In genomic region chr1:39089875-39090274, GRCm38 (mm10) we compare ENCODE assay signal across 13 mouse cellular contexts.
DNase-seq lines count a peak whose midpoint lies in the region; ATAC-seq lines count a peak whose summit lies in the region.
"Had no signal": no experiment of that assay in that cellular context is flagged by ENCODE, and none has a peak within 500 bp of the region (broad histone marks: within the 10 kb centered on the region; RNA-seq: fewer than 3 reads in every experiment).

No protein-coding gene starts in this region.

- 81% methylated on average over 9 of the region's 9 CpGs for WGBS in embryonic facial prominence, embryonic 10.5 days
- WGBS in macrophage (ENCODE audit: missing documents), result 9% methylated on average over 9 of the region's 9 CpGs

- no peaks in the 10 kb centered on the region for H3K36me3 ChIP-seq in embryonic facial prominence, embryonic 10.5 days (replicated peaks)
- no peaks in the 10 kb centered on the region for H3K36me3 ChIP-seq in macrophage (ENCODE audit: inconsistent target)

- no peaks in the 10 kb centered on the region for H3K27me3 ChIP-seq in embryonic facial prominence, embryonic 10.5 days (replicated peaks; ENCODE audit: low read depth, poor library complexity, severe bottlenecking)

- no peaks in the 10 kb centered on the region for H3K79me2 ChIP-seq in macrophage (ENCODE audit: inconsistent target)

- DNase-seq in frontal cortex, postnatal 25 days (ENCODE audit: low spot score in 2 of 2), result no peak
- peak; percentile 32 for DNase-seq in CD4-positive helper T cell, adult 2 months (ENCODE audit: low read depth, low spot score)
- DNase-seq in embryonic facial prominence, embryonic 10.5 days (ENCODE audit: low spot score), result peak; percentile 3
- no peak for DNase-seq in kidney, adult 8-10 months
- DNase-seq in kidney, postnatal 36 days, result no peak
- no peak for DNase-seq in adrenal gland, adult 18-20 months (ENCODE audit: low spot score in 2 of 2)
- DNase-seq: cerebellum, postnatal 36 days; spleen, adult 18-20 months had no signal

- no peaks in the 10 kb centered on the region for H3K4me1 ChIP-seq in embryonic facial prominence, embryonic 10.5 days

- no peak overlapping the region for H3K4me3 ChIP-seq in embryonic facial prominence, embryonic 10.5 days
- no peak overlapping the region for H3K4me3 ChIP-seq in macrophage (ENCODE audit: inconsistent target)
- H3K4me3 ChIP-seq: erythroblast, embryonic 14.5 days had no signal

- H3K27ac ChIP-seq in embryonic facial prominence, embryonic 10.5 days (replicated peaks), result no peak overlapping the region
- peak overlapping the region; percentile 51 for H3K27ac ChIP-seq in macrophage
- H3K27ac ChIP-seq: liver, embryonic 14.5 days had no signal

- peak; percentile 51 for ATAC-seq in frontal cortex, adult (ENCODE audit: low TSS enrichment)
- ATAC-seq: intestine, embryonic 16.5 days had no signal

- H3K9me3 ChIP-seq in embryonic facial prominence, embryonic 10.5 days, result no peaks in the 10 kb centered on the region

Comparison
In these comparisons a context has a peak if more than half of its experiments do, and no peak if none do; other contexts are left out.
1. DNase-seq: peak in CD4-positive helper T cell, adult 2 months (single experiment) and embryonic facial prominence, embryonic 10.5 days (single experiment); none in frontal cortex, postnatal 25 days (0 of 2), kidney, adult 8-10 months (0 of 2), kidney, postnatal 36 days (0 of 2) and adrenal gland, adult 18-20 months (0 of 2).